Mouse (Mus musculus): ENCODE measurements around the gene Muc3a. TPM values are rescaled to one million over a fixed set of nuclear protein-coding genes. Genes with fewer than 3 reads are reported as not detected.

The Muc3a gene
- total and polyA plus RNA-seq, 3 experiments = 0.98 TPM; not detected in 2

DNA sequence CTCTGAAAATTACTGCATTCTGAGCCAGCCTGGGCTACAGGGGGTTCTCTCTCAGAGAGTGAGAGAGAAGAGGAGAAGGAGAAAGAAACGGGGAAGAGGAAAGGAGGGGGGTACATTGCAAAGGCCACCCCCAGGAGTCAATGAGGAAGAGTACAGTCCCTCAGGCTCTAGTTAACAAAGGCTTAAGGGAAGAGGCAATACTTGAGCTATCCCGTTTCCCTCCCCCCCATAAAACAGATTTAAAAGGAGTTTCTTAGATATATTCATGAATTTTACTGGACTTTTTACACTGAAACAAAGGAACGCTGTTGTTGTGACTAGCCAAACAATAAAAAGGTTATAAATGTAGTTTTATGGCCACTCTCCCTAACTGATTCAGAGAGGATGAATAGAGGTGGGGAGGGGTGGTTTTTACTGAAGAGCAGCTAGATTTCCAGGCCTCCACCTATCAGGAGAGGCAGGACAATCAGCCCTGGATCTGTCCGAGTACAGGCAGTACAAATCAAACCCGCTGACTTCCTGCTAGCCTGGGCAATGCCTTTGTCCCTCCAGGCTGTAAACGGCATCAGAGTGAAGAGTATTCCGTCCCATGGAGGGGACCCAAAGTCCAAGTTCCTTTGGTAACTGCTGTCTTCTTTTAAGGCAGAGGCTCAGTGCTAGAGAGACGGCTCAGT, 18.8 kb downstream of the Muc3a start:
- no peak for TF ChIP-seq POLR2AphosphoS5 (IDR thresholded peaks at IDR 0.05; ENCODE audit: insufficient replicate concordance, low read depth, low read length)
- TF ChIP-seq GATA2 (IDR thresholded peaks at IDR 0.05; ENCODE audit: borderline replicate concordance, low read depth, low read length) = no peak
- TF ChIP-seq CTCF (IDR thresholded peaks at IDR 0.05; ENCODE audit: low read depth, low read length) = no peak
- no peak for TF ChIP-seq GATA1 (IDR thresholded peaks at IDR 0.05; ENCODE audit: borderline replicate concordance, low read length)
- TF ChIP-seq TAL1 (conservative IDR thresholded peaks at IDR 0.05; ENCODE audit: low read depth, low read length) = no peak
- Histone ChIP-seq H3K9me3 (replicated peaks) (no peaks in the 10 kb centered on the region), H3K4me1 (ENCODE audit: insufficient read depth, low read depth, low read length) (peaks cover 7% of the 10 kb centered on the region), H3K4me3 (ENCODE audit: low read depth, low read length) (no peak overlapping the region), H3K27me3 (ENCODE audit: insufficient read depth, low read length) (0 out of 2 replicates have a peak, but pooled peaks cover 2% of the 10 kb centered on the region), H3K36me3 (replicated peaks) (no peaks in the 10 kb centered on the region)
- no peak for ATAC-seq (ENCODE audit: extremely low read depth, insufficient number of reproducible peaks, low FRiP score, poor library complexity, severe bottlenecking)
- no peak for DNase-seq (ENCODE audit: low spot score)

DNA sequence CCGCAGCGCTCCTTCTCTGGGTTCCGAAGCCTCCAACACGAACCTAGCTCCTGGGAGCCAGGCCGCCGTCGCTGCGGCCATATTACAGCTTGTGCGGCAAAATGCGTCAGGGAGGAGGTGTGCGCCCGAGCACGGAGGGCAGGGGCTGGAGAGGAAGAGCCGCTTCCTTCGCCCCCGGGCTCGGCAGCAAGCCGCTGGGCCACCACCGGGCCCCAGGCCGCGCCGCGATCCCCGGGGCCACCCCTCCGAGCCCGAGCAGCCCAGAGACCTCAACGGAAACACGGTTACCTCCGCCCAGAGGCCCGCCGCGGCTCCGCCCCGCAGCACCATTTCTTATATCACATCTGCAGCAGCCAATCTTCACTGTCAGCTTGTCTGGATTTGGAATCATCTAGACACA, 22.9 kb downstream of the Muc3a start:
- Histone ChIP-seq H3K36me3 (replicated peaks) (no peaks in the 10 kb centered on the region), H3K4me1 (ENCODE audit: insufficient read depth, low read depth, low read length) (peaks cover 2% of the 10 kb centered on the region; the same call in 1 of the 2 replicates), H3K9me3 (replicated peaks) (no peaks in the 10 kb centered on the region), H3K27me3 (ENCODE audit: insufficient read depth, low read length) (peaks cover 7% of the 10 kb centered on the region; the same call in 1 of the 2 replicates), H3K4me3 (ENCODE audit: low read depth, low read length) (no peak overlapping the region)
- DNase-seq (ENCODE audit: low spot score) (no peak), ATAC-seq (ENCODE audit: extremely low read depth, insufficient number of reproducible peaks, low FRiP score, poor library complexity, severe bottlenecking) (no peak)
- TF ChIP-seq GATA2 (IDR thresholded peaks at IDR 0.05; ENCODE audit: borderline replicate concordance, low read depth, low read length) (no peak), GATA1 (IDR thresholded peaks at IDR 0.05; ENCODE audit: borderline replicate concordance, low read length) (no peak), CTCF (IDR thresholded peaks at IDR 0.05; ENCODE audit: low read depth, low read length) (no peak)

DNA sequence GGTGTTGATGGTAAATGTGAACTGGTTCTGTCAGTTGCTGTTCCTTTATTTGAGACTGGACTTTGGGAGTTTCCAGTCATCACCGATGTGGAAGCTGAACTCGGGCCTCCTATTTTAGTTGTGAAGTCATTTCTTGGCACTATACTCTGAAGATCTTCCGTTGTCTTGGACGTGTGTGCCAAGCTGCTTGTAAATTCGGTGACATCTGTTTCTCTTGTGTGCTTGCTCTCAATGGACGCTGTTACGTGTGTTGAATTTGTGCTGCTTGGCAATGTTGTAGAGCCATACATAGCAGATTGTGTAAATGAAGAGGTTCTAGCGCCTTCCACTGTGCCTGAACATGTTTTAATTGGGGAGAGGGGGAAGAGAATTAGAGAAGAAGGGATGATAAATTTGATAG, 26.8 kb downstream of the Muc3a start:
- TF ChIP-seq CTCF (IDR thresholded peaks at IDR 0.05; ENCODE audit: low read depth, low read length) = no peak
- no peak for TF ChIP-seq TAL1 (conservative IDR thresholded peaks at IDR 0.05; ENCODE audit: low read depth, low read length)
- TF ChIP-seq GATA1 (IDR thresholded peaks at IDR 0.05; ENCODE audit: borderline replicate concordance, low read length) = no peak
- no peak for TF ChIP-seq GATA2 (IDR thresholded peaks at IDR 0.05; ENCODE audit: borderline replicate concordance, low read depth, low read length)
- no peak for TF ChIP-seq POLR2AphosphoS5 (IDR thresholded peaks at IDR 0.05; ENCODE audit: insufficient replicate concordance, low read depth, low read length)
- Histone ChIP-seq H3K4me3 (ENCODE audit: low read depth, low read length) (no peak overlapping the region), H3K4me1 (ENCODE audit: insufficient read depth, low read depth, low read length) (no peaks in the 10 kb centered on the region), H3K36me3 (replicated peaks) (no peaks in the 10 kb centered on the region), H3K27me3 (ENCODE audit: insufficient read depth, low read length) (peaks cover 7% of the 10 kb centered on the region; the same call in 1 of the 2 replicates), H3K9me3 (replicated peaks) (no peaks in the 10 kb centered on the region)
- no peak for ATAC-seq (ENCODE audit: extremely low read depth, insufficient number of reproducible peaks, low FRiP score, poor library complexity, severe bottlenecking)
- no peak for DNase-seq (ENCODE audit: low spot score)

DNA sequence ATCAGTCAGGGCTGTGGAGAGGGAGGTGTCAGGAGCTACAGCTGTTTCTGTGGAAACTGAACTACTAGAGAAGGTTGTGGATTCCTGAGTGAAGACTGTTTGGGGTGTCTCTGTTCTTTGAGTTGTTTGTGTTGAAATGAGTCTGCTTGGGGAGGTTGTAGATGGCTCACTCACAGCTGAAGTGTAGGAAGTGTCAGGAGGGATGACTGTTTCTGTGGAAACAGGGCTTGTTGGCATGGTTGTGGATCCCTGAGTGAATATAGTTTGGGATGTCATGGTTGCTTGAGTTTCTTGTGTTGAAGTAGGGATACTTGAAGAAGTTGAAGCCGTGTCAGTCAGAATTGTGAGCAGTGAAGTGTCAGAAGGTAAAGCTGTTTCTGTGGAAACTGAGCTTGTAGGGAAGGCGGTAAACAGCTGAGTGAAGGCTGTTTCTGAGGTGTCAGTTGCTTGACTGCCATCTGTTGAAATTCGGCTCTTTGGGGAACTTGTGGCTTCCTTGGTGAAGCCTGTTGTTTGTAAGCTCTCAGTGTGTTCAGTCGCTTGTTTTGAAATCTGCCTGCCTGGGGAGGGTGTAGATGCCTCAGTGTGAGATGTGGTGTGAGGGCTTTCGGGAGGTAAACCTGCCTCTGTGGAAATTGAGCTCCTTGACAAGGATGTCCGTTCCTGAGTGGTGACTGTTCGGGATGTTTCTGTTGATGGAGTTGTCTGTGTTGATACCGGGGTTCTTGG, 32.4 kb downstream of the Muc3a start:
- Histone ChIP-seq H3K4me3 (ENCODE audit: low read depth, low read length) (no peak overlapping the region), H3K36me3 (replicated peaks) (no peaks in the 10 kb centered on the region), H3K9me3 (replicated peaks) (no peaks in the 10 kb centered on the region), H3K27me3 (ENCODE audit: insufficient read depth, low read length) (peaks cover 22% of the 10 kb centered on the region), H3K4me1 (ENCODE audit: insufficient read depth, low read depth, low read length) (no peaks in the 10 kb centered on the region)
- TF ChIP-seq GATA2 (IDR thresholded peaks at IDR 0.05; ENCODE audit: borderline replicate concordance, low read depth, low read length) = no peak
- no peak for TF ChIP-seq TAL1 (conservative IDR thresholded peaks at IDR 0.05; ENCODE audit: low read depth, low read length)
- no peak for TF ChIP-seq CTCF (IDR thresholded peaks at IDR 0.05; ENCODE audit: low read depth, low read length)
- TF ChIP-seq POLR2AphosphoS5 (IDR thresholded peaks at IDR 0.05; ENCODE audit: insufficient replicate concordance, low read depth, low read length) = no peak
- TF ChIP-seq GATA1 (IDR thresholded peaks at IDR 0.05; ENCODE audit: borderline replicate concordance, low read length) = no peak
- no peak for ATAC-seq (ENCODE audit: extremely low read depth, insufficient number of reproducible peaks, low FRiP score, poor library complexity, severe bottlenecking)
- DNase-seq (ENCODE audit: low spot score) = no peak

DNA sequence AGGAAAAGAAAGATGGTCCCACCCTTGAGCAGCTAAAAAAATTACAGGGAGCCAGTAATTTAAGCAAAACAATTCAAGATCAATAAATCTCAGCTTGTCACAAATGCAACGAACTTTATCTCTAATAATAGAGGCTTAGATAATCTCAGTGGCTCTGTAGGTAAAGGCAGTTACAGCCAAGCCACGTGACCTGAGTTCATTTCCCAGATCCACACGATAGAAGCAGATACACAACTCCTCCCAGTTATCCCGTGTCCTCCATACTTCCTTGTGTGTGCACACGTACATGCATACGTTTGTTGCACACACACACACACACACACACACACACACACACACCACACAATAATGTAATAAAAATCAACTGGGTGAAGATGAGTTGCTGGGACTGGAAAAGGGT, 38.2 kb downstream of the Muc3a start:
- no peak for TF ChIP-seq POLR2AphosphoS5 (IDR thresholded peaks at IDR 0.05; ENCODE audit: insufficient replicate concordance, low read depth, low read length)
- TF ChIP-seq GATA1 (IDR thresholded peaks at IDR 0.05; ENCODE audit: borderline replicate concordance, low read length) = no peak
- no peak for TF ChIP-seq TAL1 (conservative IDR thresholded peaks at IDR 0.05; ENCODE audit: low read depth, low read length)
- no peak for TF ChIP-seq GATA2 (IDR thresholded peaks at IDR 0.05; ENCODE audit: borderline replicate concordance, low read depth, low read length)
- TF ChIP-seq CTCF (IDR thresholded peaks at IDR 0.05; ENCODE audit: low read depth, low read length) = no peak
- Histone ChIP-seq H3K4me3 (ENCODE audit: low read depth, low read length) (no peak overlapping the region), H3K27me3 (ENCODE audit: insufficient read depth, low read length) (peaks cover 21% of the 10 kb centered on the region), H3K9me3 (replicated peaks) (no peaks in the 10 kb centered on the region), H3K4me1 (ENCODE audit: insufficient read depth, low read depth, low read length) (peaks cover 3% of the 10 kb centered on the region; the same call in 1 of the 2 replicates), H3K36me3 (replicated peaks) (no peaks in the 10 kb centered on the region)
- no peak for DNase-seq (ENCODE audit: low spot score)
- no peak for ATAC-seq (ENCODE audit: extremely low read depth, insufficient number of reproducible peaks, low FRiP score, poor library complexity, severe bottlenecking)

DNA sequence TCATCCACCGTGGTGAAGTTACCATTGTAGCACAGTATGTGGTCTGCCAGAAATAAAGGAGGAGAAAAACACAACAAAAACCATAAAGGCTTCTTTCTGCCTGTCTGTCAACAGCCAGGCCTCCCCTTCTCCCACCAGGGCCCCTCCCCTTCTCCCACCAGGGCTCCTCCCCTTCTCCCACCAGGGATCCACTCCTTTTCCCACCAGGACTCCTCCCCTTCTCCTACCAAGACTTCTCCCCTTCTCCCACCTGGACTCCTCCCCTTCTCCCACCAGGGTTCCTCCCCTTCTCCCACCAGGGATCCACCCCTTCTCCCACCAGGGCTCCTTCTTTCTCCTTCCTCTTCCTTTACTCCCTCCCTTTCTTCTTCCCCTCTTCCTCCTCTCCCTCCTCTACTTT, 39.6 kb downstream of the Muc3a start:
- peaks cover 11% of the 10 kb centered on the region for H3K27me3 ChIP-seq (ENCODE audit: insufficient read depth, low read length)
- no peak for TF ChIP-seq CTCF (IDR thresholded peaks at IDR 0.05; ENCODE audit: low read depth, low read length)
- TF ChIP-seq GATA2 (IDR thresholded peaks at IDR 0.05; ENCODE audit: borderline replicate concordance, low read depth, low read length) = no peak
- TF ChIP-seq POLR2AphosphoS5 (IDR thresholded peaks at IDR 0.05; ENCODE audit: insufficient replicate concordance, low read depth, low read length) = no peak
- TF ChIP-seq GATA1 (IDR thresholded peaks at IDR 0.05; ENCODE audit: borderline replicate concordance, low read length) = no peak
- no peak for TF ChIP-seq TAL1 (conservative IDR thresholded peaks at IDR 0.05; ENCODE audit: low read depth, low read length)
- no peaks in the 10 kb centered on the region for H3K9me3 ChIP-seq (replicated peaks)
- no peak overlapping the region for H3K4me3 ChIP-seq (ENCODE audit: low read depth, low read length)
- DNase-seq (ENCODE audit: low spot score) = no peak
- no peak for ATAC-seq (ENCODE audit: extremely low read depth, insufficient number of reproducible peaks, low FRiP score, poor library complexity, severe bottlenecking)
- peaks cover 3% of the 10 kb centered on the region; the same call in 1 of the 2 replicates for H3K4me1 ChIP-seq (ENCODE audit: insufficient read depth, low read depth, low read length)
- H3K36me3 ChIP-seq (replicated peaks) = no peaks in the 10 kb centered on the region

Measured in G1E (cell line).